Mouse (Mus musculus) adrenal gland, postnatal 4 days (tissue): Measurements from ENCODE around the gene Pigr. TPM values are rescaled to one million over a fixed set of nuclear protein-coding genes. Genes with fewer than 3 reads are reported as not detected.

Experiments
- DNase-seq, 2 experiments: peaks; one replicate each; pipeline ENCODE4 v3.0.0; 2021 to 2022; ENCODE audit warnings: low spot score in 2 of 2, mixed read lengths in 2 of 2
- long read RNA-seq, 2 experiments: library from polyadenylated mRNA; stranded (forward); transcript quantifications; one replicate each; pipeline ENCODE4 v2.0.0; 2021
- total RNA-seq, 2 experiments: library from RNA; stranded (reverse); gene quantifications; 2 replicates each; pipeline ENCODE4 v1.2.3; 2021

Gene Pigr
- total RNA-seq = 1 to 10 TPM in 1 of 2 experiments, under 1 TPM in 1; 0.53 to 1.2 TPM
- long read RNA-seq, experiment 1 = 0 reads
- long read RNA-seq, experiment 2 = 0 reads

GRCm38 (mm10) chr1:130826448-130826847 lies at the start of gene Pigr:
TSS of gene Pigr (plus strand) at chr1:130826684.
- no peak for DNase-seq

DNA sequence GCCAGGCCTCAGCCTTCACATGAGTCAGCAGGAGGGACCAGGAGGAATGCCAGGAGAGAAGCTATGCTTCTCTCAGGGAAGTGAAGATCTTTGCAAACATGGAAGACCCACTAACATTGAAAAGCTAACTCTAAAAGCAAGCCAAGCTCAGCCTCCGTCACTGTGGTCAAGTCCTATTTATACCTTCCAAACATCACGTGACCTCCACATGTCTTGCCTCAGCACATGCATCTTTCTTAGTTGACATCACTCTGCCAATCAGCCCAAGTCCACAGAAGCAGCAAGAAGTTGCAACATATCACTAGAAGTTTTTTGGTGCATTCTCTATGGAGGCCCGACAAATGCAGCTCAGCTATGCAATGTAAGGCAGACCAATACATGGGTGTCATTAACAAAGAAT lies 46.6 kb upstream of the Pigr start:
- no peak for DNase-seq

GRCm38 (mm10) chr1:130784054-130784453 lies 42.4 kb upstream of the Pigr start:
- no peak for DNase-seq

DNA sequence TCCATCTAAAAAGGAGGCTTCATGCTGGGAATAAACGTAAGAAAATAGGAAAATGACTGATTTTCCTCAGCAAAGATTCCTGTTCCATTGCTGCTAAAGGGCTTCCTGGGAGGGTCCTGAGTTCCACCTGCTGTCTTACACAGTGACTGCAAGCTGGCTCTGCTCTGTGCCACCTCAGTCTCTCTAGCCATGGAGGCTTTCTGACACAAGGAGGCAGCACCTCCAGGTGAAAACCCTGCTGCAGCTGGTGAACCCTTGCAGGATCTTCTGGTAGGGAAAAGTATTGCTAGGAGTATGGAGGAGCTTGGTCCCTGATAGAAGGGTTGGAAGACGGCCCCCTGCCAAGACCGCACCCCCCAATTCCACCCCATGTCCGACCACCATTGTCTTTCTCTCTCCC lies 39.5 kb upstream of the Pigr start:
- no peak for DNase-seq

- DNase-seq = no peak
Measured at GRCm38 (mm10) chr1:130789512-130790451, 36.7 kb upstream of the Pigr start.

DNA sequence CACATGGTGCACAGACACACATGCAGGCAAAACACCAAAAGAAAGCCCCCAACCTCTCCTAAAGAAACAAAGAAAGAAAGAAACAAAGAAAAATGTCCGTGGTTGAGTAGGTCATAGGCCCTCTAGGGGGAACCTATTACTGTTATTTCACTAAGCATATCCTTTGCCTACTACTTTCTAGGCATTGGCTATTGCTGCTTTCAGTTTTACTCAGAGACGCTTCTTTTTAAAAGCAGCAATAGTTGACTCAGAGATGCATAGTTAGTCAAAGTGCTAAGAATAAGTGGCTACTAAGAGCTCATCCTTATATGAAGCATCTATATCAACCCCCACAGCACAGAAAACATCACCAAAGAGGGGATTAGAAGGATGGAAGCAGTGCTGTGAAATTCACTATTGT lies 31.2 kb upstream of the Pigr start:
- no peak for DNase-seq

DNA sequence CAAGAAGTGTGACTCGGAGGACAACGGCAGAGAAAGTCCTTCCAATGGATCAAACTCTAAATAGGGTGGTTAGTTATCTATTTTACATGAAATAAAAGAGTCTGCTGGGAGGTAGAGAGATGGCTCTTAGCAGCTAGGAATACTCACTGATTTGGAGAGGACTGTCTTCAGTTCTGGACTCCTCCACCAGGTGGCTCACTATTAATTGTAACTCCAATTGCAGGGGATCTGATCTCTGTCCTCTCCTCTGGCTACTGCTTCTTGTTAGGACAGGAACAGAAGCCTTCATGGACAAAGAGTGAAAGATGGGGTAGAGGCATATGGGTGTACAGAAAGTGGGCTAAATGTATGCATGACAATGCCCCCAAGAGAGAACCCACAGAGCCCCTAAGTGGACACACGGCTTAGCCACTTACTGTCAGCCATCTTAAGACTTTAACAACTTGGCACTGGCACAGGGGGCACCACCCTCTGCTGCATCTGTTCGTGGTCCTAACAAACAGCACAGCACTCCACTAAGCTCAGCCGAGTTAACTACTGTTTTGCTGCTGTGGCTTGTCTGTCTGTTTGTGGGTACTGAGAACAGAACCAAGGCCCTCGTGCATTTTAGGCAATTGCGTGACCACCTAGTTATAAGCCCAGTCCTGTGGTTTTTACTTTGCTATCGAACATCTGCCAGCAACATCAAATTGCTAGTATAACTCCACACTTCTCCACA lies 29.4 kb upstream of the Pigr start:
- no peak for DNase-seq

DNA sequence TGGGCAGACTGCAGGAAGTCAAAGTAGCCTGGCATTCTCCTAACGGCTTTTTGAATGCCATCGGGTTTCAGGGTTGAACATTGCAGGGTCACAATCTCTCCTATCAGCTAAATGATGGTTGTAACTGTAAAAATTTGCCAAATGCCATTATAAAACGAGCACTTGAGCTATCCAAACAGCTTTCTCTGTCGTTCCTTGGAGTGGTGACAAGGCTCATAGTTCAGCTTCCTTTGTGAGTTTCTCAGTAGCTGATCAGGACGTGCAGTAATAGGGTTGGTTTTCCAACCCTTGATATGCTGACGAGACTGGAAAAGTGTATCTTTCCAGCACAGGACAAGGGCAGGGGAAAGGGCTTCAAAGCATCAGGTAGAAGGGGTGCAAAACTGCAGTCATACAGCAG lies 28.4 kb upstream of the Pigr start:
- no peak for DNase-seq

DNA sequence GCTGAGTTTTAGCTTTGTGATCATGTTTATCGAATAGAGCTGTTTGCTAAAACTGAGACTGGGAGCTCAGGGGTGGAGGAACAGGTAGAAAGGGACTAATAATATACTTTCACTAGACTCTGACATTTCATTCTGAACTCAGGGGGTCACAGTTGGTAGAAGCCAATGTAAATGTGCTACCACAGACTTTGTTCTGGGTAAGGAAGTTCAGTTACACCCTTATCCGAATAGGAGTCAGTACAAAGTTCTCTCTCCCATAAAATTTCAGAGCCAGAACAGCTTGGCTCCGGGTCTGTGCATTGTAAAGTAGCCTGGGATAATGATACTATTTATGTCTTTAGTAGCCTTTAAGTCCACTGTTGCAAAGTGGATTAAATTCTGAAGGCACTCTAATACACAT lies 27.9 kb upstream of the Pigr start:
- no peak for DNase-seq

- DNase-seq = no peak
Measured at GRCm38 (mm10) chr1:130799399-130799798, 27.1 kb upstream of the Pigr start.

DNA sequence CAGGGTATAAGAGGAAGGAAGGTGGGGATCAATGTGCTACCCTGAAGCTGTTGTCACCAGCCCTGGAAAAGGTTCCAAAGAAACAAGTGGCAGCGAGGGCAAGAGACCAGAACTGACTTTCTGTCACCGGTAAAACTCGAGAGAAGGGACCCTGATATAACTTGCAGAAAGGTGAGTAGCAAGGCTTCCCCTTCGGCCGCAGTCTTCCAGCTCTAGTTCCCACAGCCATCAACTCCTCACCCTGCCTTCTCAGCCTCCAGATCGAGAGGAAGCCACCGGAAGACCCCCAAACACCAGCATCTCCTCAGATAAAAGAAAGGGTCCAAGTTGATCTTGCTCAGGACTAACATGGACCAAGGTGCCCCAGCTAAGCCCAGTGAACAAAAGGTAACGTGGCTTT lies 25.9 kb upstream of the Pigr start, which contains the start of gene Fcamr:
Gene Fcamr, plus strand, starts transcription at position 301 of the 400 bp plus-strand sequence.
- DNase-seq = no peak

- DNase-seq = no peak
Measured at GRCm38 (mm10) chr1:130801511-130801910, 25.0 kb upstream of the Pigr start.

DNA sequence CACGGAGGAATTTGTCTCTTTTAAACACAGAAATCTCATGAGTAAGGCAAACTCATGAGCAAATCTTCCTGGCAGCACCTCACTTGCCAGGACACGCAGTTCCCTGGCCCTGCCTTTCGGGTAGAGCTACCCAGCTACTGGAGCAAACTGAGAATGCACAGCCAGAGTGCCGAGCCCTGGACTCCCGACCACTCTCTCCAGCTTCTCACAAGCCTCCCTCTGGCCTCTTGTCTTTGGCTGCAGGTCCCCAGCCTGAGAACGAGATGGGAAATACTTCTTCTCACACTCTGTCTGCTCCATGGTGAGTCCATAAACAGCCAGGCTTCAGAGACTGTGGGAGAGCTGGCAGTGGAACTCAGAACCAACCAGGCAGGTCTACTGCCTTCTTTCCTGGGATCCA lies 23.5 kb upstream of the Pigr start:
- no peak for DNase-seq

DNA sequence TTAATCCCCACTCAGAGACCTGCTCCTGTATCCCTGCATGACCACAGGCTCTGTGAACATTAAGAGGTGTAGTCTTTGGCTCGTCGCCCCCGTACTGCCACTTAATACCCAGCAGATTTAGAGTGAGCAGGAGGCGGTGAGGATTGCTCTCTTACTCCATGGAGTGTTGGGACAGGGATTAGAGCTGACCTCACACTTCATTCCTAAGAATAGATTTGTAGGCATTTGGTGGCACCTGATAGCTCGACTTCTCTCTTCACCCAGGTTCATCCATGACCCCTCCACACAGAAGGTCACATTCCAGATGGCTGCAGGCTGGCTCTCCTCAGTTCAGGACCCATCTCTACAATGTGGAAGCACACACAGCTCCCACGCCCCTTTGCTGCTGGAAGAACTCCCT lies 22.2 kb upstream of the Pigr start:
- DNase-seq = no peak

GRCm38 (mm10) chr1:130810906-130811305 lies 15.6 kb upstream of the Pigr start:
- DNase-seq = no peak

- no peak for DNase-seq
Measured at GRCm38 (mm10) chr1:130811316-130811715, 15.2 kb upstream of the Pigr start.

GRCm38 (mm10) chr1:130819737-130820136 lies 6.7 kb upstream of the Pigr start:
- no peak for DNase-seq

DNA sequence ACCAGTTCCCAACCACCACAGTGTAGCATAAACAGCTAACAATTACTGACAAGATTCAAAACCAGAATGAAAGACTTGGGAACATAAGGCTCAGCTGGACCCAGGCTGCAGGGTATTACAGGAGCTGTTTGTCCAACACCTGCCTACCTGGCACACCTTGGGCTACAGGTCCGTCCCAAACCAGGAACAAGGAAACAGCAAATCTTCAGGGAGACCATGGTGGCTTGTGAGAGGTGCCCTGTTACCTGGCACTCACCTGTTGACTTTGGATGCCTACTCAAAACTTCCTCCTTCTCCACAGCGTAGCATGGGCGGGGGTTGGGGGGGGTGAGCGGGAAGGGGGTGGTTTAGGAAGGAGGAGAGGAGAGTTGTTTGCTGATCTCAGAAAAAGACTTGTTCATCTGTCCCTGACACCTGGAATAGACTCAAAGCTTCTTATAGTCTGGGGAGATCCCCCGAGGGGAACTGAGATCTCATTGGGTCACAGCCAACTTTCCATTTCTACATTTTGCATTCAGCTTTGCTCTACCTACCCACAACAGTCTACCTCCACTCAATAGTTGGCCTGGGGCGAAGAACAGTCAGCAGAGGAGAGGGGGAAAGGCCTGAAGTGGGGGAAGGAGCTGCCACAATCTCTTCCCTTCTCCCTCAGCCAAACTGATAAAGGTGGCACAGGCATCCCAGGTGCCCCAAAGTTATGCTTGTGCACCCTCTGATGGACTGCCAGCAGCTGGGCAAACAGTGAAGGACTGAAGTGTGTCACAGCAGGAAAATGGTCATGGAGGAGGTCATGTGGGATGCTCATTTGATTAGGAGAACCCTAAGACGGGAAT lies 6.0 kb upstream of the Pigr start:
- DNase-seq = no peak

- no peak for DNase-seq
Measured at GRCm38 (mm10) chr1:130821149-130821471, 5.4 kb upstream of the Pigr start.

DNA sequence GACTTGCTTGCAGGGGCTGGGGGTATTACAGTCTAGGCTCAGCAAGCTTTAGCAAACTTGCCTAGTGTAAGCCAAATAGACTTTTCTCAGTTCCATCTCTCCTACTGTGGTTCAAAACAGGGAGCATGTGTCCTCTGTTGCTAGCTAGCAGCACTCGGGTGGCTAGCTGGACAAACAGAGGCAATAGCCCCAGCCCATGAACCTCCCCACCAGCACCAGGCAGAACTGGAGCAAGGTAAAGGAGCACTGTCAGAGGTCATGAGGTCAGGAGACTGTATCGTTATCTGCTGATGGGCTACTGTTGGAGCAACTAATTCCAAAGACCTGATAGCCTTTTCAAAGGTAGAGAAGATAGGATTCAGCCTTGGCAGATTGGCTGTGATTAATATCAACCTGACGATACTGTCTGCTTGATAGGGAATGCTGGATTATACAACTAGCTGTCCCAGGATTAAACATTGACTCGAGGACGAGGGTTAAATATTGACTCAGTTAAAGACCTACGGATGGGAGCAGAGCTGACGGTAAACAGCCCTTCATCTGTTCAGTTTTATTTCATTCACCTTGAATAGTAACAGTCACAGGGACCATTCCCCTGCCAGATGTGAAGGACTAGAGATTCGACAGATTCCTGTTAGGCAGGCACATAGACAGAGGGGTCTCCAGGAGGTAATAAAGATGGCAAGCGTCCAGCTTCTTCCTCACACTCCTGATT lies 4.4 kb upstream of the Pigr start:
- no peak for DNase-seq

- DNase-seq = no peak
Measured at GRCm38 (mm10) chr1:130828656-130829055, 2.2 kb downstream of the Pigr start.
